Mouse (Mus musculus) adrenal gland, postnatal 14 days (tissue): ENCODE data around the gene Vwa3a. TPM values are rescaled to one million over a fixed set of nuclear protein-coding genes. Genes with fewer than 3 reads are reported as not detected.
A peak's percentile ranks its signal among the peaks of the same experiment; 100 is the strongest.
"Not testable (repeated sequence)": the region's sequence is repeated elsewhere in the genome, so short reads cannot be mapped to it uniquely, and the experiment has no call there.

Source experiments
- DNase-seq: peaks from one replicate; pipeline ENCODE4 v3.0.0; 2021; ENCODE audit warnings: mixed read lengths
- long read RNA-seq, 2 experiments: library from polyadenylated mRNA; stranded (forward); transcript quantifications; one replicate each; pipeline ENCODE4 v2.0.0; 2021
- total RNA-seq: library from RNA; stranded (reverse); gene quantifications from 2 replicates; pipeline ENCODE4 v1.2.3, GENCODE M21; 2021

Gene Vwa3a
- total RNA-seq = 3.3 and 6.9 TPM in 2 replicates
- long read RNA-seq, experiment 1, partial matches to known transcripts = 2 of 3 reads
- long read RNA-seq, experiment 1, other reads (novel, unspliced or antisense) = 0 of 3 reads
- long read RNA-seq, experiment 2, partial matches to known transcripts = 1 of 3 reads
- long read RNA-seq, experiment 2, other reads (novel, unspliced or antisense) = 2 of 3 reads

GRCm38 (mm10) chr7:120739018-120739417 is at the start of gene Vwa3a:
Gene Vwa3a, plus strand, starts transcription at chr7:120739318.
- no peak for DNase-seq

DNA sequence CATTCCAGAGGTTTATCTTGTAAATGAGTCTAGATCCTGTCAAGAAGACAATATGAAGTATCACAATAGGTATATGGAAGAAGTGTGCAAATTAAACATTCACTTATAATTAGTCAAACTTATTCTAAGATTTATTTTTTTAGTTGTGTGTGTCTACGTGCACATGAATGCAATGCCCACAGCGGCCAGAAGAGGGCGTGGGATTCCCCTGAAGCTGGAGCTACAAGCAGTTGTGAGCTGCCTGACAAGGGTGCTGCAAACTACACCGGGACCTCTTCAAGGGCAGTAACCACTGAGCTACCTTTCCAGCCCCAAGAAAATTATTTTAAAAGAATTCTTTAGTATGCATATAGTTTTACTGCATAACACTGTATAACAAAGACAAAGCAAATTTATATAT is 48.5 kb upstream of the Vwa3a start:
- peak; percentile 32 for DNase-seq

GRCm38 (mm10) chr7:120693831-120694375 is 45.2 kb upstream of the Vwa3a start:
- DNase-seq = no peak

DNA sequence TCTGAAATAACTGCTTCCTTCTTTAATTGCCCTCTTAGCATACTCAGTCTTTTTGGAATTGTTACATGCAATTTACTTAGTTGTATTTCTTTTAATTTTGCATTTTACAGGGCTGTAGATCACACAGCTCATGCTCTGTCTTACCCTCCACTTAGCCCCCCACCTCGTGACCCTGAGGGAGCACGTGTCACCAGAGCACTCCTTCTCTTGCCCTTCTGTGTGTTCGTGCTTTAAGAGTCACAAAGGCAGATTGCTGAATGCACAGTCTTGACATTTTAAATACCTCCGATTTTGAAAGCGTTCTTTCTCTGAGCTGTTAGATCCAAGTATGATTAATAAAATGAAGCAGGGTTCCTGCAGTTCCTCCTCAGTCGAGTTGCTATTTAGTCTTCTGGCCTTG is 43.9 kb upstream of the Vwa3a start:
- DNase-seq = peak; percentile 18

- no peak for DNase-seq
These were observed 43.5 kb upstream of the Vwa3a start for GRCm38 (mm10) chr7:120695641-120696040.

- DNase-seq = no peak
These were observed 42.8 kb upstream of the Vwa3a start for GRCm38 (mm10) chr7:120696331-120696730.

GRCm38 (mm10) chr7:120699586-120699985 is 39.5 kb upstream of the Vwa3a start:
- no peak for DNase-seq

GRCm38 (mm10) chr7:120703888-120704287 is 35.2 kb upstream of the Vwa3a start:
- DNase-seq = no peak

- DNase-seq = no peak
These were observed 27.0 kb upstream of the Vwa3a start for GRCm38 (mm10) chr7:120712071-120712470.

DNA sequence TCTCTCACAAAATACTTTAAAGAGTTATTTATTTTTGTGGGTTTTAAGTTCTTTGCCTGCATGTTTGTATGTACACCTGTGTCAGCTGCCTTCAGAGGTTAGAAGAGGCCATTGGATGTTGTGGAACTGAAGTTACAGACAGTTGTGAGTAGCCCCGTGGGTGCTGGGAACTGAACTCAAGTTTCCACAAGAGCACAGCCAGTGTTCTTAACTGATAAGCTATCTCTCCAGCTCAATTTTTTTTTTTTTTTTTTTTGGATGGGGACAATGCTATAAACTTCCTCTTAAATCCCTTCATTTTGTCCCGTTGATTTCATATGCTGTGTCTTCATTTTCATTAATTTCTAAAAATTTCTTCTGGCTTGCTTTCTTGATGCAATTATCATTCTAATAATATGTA is 25.9 kb upstream of the Vwa3a start:
- no peak for DNase-seq

DNA sequence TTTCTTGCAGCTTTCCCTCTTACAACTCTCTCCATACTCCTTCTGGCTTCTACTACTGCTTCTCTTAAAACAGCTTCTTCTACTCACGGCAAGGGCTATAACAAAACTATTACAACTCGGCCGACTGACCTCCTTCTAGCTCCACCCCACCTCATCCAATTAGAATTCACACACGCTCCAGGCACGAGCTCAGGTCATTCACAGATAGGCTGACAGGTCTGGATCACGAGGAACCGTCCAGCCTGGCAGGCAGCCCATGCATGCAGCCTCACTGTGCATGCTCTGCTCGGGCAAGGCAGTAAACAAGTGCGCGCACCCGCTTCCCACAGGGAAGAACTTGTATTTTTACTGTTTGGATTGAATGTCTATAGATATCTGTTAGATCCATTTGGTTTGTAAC is 25.2 kb upstream of the Vwa3a start:
- not testable (repeated sequence) for DNase-seq

- DNase-seq = no peak
These were observed 21.9 kb upstream of the Vwa3a start for GRCm38 (mm10) chr7:120717261-120717660.

DNA sequence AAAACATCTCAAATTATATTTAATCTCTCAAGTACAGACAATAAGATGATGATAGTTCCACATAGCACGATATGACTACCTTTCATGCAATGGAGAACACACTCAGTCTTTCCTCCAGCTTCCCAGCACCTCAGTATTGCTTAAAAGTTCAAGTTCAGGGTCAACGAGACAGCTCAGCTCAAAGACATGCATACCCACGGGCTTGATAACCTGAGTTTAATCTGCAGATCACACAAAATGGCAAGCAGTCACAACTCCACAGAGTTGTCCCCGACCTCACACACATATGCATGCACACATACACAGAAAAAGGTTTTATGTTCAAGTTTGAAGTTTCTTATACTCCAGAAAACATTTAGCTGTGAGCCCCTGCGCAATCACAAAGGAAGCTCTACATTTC is 18.1 kb upstream of the Vwa3a start:
- no peak for DNase-seq

- DNase-seq = peak; percentile 64
These were observed 17.7 kb upstream of the Vwa3a start for GRCm38 (mm10) chr7:120721456-120721855.

DNA sequence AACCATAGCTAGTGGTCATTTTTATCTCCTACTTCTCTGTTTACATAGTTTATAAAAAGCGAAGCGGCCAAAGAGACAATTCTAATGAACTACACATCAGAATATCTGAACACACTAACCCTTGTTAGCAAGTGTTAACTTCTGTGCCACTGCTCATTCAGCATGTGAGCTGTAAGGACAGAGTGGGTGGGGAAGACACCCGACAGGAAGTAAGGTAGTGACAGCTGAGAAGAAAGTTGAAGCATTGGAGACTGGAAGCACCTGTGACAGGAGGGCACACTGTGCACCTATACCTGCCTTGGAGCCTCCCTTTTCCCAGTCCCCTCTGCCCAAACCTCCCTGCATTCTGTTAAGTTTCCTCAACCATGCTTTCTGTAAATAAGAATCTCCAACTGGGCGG is 17.1 kb upstream of the Vwa3a start:
- DNase-seq = no peak

DNA sequence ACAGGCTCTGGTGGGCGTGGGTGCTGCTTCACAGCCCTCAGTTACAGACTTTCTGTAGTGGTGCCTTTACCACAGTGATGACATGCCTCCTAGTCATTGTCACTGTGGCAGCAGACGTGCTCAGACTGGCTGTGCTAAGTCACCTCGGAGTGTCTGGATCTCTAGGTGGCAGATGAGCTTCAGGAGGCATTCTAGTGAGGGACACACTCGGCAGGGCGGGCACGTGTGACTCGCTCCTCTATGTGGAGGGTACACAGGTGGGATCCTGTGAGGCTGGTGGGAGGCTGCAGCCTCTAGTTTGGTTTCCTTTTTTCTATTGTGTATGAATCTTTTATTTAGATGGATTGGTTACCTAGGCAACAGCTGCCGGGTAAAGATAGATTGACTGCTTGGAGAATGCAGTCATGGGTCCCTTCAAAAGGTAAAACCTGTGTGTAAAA is 16.3 kb upstream of the Vwa3a start:
- no peak for DNase-seq

DNA sequence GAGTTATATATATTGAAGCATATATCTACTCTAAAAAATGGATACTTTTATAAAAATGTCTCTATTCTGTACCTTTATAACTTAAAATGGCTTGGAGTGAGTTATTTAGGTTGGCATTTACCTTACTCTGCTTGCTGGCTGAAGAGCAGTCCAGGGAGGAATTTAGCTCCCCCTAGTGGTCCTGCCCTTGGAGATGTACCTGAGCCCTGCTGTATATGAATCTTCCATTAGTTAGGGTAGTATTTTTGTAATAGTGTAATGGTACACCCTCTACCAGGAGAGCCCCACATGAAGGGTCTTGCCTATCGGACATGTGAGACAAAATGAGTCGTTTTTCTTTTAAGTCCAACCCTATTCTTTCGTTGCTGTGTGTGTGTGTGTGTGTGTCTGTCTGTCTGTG is 11.5 kb upstream of the Vwa3a start:
- peak; percentile 66 for DNase-seq

DNA sequence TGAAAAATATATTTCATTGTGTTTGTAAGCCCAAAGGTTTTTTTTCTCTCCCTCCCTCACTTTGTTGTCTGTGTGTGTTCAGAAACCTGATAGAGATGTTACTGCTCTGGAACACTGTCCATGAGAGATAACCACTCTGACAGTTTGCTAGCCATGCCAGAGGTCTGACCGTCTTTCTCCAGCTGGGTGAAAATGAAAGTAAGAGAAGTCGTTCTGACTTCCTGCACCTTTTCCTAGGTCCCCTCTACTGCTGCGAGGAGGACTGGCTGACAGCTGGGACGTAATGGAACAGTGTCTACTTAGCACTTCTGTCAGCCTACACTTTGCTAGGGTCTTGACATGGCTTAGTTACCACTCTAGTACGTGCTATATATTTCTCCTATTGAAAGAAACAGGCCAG is 9.5 kb upstream of the Vwa3a start:
- no peak for DNase-seq

DNA sequence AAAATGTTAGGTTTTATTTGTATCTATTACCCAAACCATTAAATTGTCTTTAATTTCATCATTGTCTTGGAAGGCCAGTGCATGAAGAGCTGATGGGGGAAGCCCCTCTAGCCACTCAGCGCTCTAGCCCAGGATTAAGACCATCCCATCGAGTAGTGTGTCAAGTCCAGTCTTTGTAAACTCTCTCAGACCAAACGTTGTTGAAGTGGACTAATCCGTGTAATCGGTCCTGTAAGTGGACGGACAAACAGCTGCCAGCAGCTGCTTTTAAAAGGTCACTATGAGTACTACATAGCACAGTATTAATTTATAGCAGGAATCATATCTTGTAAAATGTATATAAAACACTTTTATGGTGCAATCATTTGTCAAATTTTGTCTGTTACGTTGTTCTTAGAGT is 6.2 kb upstream of the Vwa3a start:
- no peak for DNase-seq

DNA sequence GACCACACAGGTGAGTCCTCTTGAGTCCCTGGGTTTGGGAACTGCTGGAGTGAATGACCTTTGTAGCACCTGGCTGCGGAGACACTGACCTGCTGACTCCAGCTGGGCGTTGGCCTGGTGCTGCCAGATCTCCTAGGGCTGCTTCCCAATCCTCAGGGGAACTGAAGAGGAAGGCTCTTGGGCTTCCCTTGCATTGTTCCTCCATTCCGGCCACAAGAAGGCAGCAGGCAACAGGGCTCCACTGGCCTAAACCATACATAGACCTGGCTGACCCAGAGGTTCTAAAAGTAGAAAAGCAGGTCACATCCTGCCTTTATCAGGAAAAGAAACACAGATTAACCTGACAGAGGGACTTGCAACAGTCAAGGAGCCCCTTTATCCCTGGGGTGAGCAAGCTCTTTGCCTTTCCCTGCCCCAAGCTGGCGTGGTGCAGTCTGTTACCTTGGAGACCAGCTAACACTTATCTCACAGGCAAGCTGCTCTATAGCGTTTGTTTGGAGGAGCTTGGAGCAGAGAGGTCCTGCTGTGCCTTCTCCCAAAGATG is 512 bp downstream of the Vwa3a start:
- peak; percentile 43 for DNase-seq

DNA sequence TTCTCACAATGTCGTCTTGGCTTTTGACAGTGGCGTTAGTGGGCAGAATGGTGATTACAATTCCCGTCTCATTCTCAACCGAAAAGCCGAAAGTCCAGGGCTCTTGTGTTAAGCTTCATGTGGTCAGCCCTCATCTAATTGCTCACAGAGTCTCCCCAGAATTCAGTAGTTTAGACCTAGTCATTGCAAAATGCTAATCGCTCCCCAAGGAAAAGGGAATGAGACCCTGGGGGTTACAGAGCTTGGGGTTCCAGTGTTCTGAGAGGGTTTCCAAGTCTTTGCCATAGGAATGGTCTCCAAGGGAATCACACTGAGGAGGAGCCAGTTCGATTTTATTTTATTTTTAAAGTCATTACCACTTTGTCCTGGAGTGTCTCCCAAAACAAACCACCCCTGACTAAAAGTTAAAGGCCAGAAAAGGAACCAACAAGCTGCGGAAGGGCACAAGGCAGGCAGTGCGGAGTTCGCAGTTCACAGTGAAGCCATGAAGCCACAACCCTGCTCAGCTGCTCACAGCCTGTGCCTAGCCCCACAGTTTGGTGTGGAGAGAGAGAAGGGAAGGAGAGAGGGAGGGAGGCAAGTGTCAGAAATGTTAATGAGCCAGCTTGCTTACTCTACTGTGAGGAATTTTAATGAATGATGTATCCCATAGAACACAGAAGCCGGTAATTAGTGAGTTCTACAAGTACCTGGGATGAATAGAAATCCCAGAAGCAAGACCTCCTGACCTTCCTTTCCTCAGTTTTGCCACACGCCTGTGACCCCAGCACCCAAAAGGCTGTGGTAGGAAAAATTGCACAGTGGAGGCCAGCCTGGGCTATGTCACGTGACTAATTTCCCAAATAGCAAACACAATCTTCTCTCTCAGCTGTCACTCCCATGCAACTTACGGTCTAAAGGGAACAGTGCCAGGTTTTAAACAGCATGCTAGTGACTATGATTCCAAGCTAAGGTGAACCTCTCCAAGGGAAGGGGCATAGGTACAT is 4.5 kb downstream of the Vwa3a start:
- DNase-seq = peak; percentile 49

DNA sequence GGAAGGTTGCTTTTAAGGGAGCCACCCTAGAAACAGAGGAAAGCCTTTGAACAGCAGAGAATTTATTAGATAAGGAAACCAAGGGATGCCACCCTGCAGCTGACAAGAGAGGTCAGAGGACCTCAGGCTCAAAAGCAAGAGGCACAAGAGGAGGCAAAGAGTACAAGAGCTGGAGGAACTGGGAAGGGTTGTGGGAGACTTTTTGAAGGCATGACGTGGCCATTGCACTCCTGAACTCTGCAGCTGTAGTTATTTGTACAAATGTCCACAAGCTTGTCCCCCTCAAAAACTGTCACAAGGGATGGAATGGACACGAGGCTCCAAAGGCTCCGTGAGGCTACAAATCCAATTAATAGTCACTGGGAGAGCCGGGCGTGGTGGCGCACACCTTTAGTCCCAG is 5.5 kb downstream of the Vwa3a start:
- DNase-seq = no peak

- DNase-seq = peak; percentile 35
These were observed 6.9 kb downstream of the Vwa3a start for GRCm38 (mm10) chr7:120746029-120746428.
